Mouse (Mus musculus) neural tube, embryonic 11.5 days (tissue): ENCODE measurements around the gene Txnip. TPM values are rescaled to one million over a fixed set of nuclear protein-coding genes. Genes with fewer than 3 reads are reported as not detected.
A peak's percentile ranks its signal among the peaks of the same experiment; 100 is the strongest.

Source experiments
- ATAC-seq: fragments of 200-750 bp; cut with Nextera tagmentation; 2 replicates; pipeline ENCODE4 v1.8.0; 2017; ENCODE audit warnings: moderate number of reproducible peaks, mild to moderate bottlenecking, moderate TSS enrichment, moderate library complexity; ENCODE audit not compliant: insufficient read depth, low FRiP score, low TSS enrichment
- DNase-seq: peaks from one replicate; pipeline ENCODE4 v3.0.0-alpha.2; 2015; ENCODE audit warnings: low spot score
- H3K27ac ChIP-seq: fragments of 300-500 bp; sonication (generic); 2 replicates; pipeline ENCODE4 v1.5.1; 2014; ENCODE audit warnings: low read depth, mild to moderate bottlenecking, low read length
- H3K27me3 ChIP-seq: fragments of 300-500 bp; sonication (generic); 2 replicates; pipeline ENCODE4 v1.6.1; 2014; ENCODE audit warnings: mild to moderate bottlenecking, low read length, mixed read lengths; ENCODE audit not compliant: control insufficient read depth, insufficient read depth
- H3K36me3 ChIP-seq: fragments of 300-500 bp; sonication (generic); 2 replicates; pipeline ENCODE4 v1.6.1; 2014; ENCODE audit warnings: mild to moderate bottlenecking, low read length, moderate library complexity, mixed read lengths; ENCODE audit not compliant: control insufficient read depth, insufficient read depth
- H3K4me1 ChIP-seq: fragments of 300-500 bp; sonication (generic); 2 replicates; pipeline ENCODE4 v1.6.1; 2014; ENCODE audit warnings: low read length, mixed read lengths; ENCODE audit not compliant: control insufficient read depth, insufficient read depth
- H3K4me2 ChIP-seq: fragments of 300-500 bp; sonication (generic); 2 replicates; pipeline ENCODE4 v1.6.1; 2014; ENCODE audit warnings: low read depth, mild to moderate bottlenecking, moderate library complexity
- H3K4me3 ChIP-seq: fragments of 300-500 bp; sonication (generic); 2 replicates; pipeline ENCODE4 v1.5.1; 2014; ENCODE audit warnings: low read depth, low read length
- H3K9ac ChIP-seq: fragments of 300-500 bp; sonication (generic); 2 replicates; pipeline ENCODE4 v1.6.1; 2014; ENCODE audit warnings: mild to moderate bottlenecking, low read length
- H3K9me3 ChIP-seq: fragments of 300-500 bp; sonication (generic); 2 replicates; pipeline ENCODE4 v1.6.1; 2016; ENCODE audit warnings: low read length; ENCODE audit not compliant: control insufficient read depth
- WGBS: fragments of 180-500 bp; shearing (Covaris S2); extraction: QIAGEN DNeasy Blood & Tissue Kit; methylation state at CpG from one replicate; pipeline ENCODE4 v1.1.7; 2014; 5-methylcytosine and 5-hydroxymethylcytosine counted together
- polyA plus RNA-seq: library from polyadenylated mRNA; unstranded; fragments of >200 nt; fragmentation: Nextera tagmentation; extraction: Ambion mirVana; gene quantifications from 2 replicates; pipeline ENCODE4 v1.2.1, GENCODE M21; 2014

Txnip gene
- polyA plus RNA-seq, 1 experiment from 2014 or later = 50.4 TPM

GRCm38 (mm10) chr3:96555999-96556614 is 1.6 kb upstream of the Txnip start:
- Histone ChIP-seq H3K4me1 (peaks cover 20% of the 10 kb centered on the region), H3K4me3 (no peak overlapping the region), H3K9ac (no peak overlapping the region), H3K9me3 (no peaks in the 10 kb centered on the region), H3K36me3 (peaks cover 5% of the 10 kb centered on the region), H3K4me2 (no peak overlapping the region), H3K27ac (no peak overlapping the region), H3K27me3 (no peaks in the 10 kb centered on the region)
- no peak for DNase-seq
- 86% methylated on average over 15 of the region's 15 CpGs for WGBS
- no peak for ATAC-seq

GRCm38 (mm10) chr3:96556651-96557635 is 814 bp upstream of the Txnip start:
- no peak for ATAC-seq
- no peak for DNase-seq
- no peaks in the 10 kb centered on the region for H3K9me3 ChIP-seq
- peak overlapping the region; percentile 32 for H3K9ac ChIP-seq
- H3K27ac ChIP-seq = no peak overlapping the region
- H3K4me2 ChIP-seq = peak overlapping the region; percentile 51
- H3K27me3 ChIP-seq = no peaks in the 10 kb centered on the region
- H3K4me3 ChIP-seq = peak overlapping the region; percentile 77
- WGBS = 11% methylated on average over 22 of the region's 22 CpGs
- H3K36me3 ChIP-seq = peaks cover 6% of the 10 kb centered on the region
- peaks cover 20% of the 10 kb centered on the region for H3K4me1 ChIP-seq

GRCm38 (mm10) chr3:96558159-96558558 is 402 bp downstream of the Txnip start:
- peaks cover 6% of the 10 kb centered on the region for H3K36me3 ChIP-seq
- peak overlapping the region; percentile 72 for H3K9ac ChIP-seq
- H3K4me2 ChIP-seq = peak overlapping the region; percentile 80
- H3K27ac ChIP-seq = no peak overlapping the region
- peaks cover 20% of the 10 kb centered on the region for H3K4me1 ChIP-seq
- H3K27me3 ChIP-seq = no peaks in the 10 kb centered on the region
- peak overlapping the region; percentile 77 for H3K4me3 ChIP-seq
- under 1% methylated on average over 17 of the region's 17 CpGs for WGBS
- ATAC-seq (no peak), DNase-seq (peak; percentile 32)
- no peaks in the 10 kb centered on the region for H3K9me3 ChIP-seq

GRCm38 (mm10) chr3:96558668-96559196 is 975 bp downstream of the Txnip start:
- peaks cover 20% of the 10 kb centered on the region for H3K4me1 ChIP-seq
- H3K27ac ChIP-seq = no peak overlapping the region
- H3K4me3 ChIP-seq = peak overlapping the region; percentile 77
- no peak for DNase-seq
- peak overlapping the region; percentile 72 for H3K9ac ChIP-seq
- peak overlapping the region; percentile 80 for H3K4me2 ChIP-seq
- no peaks in the 10 kb centered on the region for H3K27me3 ChIP-seq
- no peak for ATAC-seq
- no peaks in the 10 kb centered on the region for H3K9me3 ChIP-seq
- peaks cover 6% of the 10 kb centered on the region for H3K36me3 ChIP-seq
- WGBS = 45% methylated on average over 10 of the region's 10 CpGs

- ATAC-seq (no peak), DNase-seq (no peak)
- peaks cover 20% of the 10 kb centered on the region for H3K4me1 ChIP-seq
- H3K4me3 ChIP-seq = peak overlapping the region; percentile 77
- H3K9ac ChIP-seq = no peak overlapping the region
- H3K36me3 ChIP-seq = peaks cover 6% of the 10 kb centered on the region
- H3K27ac ChIP-seq = no peak overlapping the region
- no peaks in the 10 kb centered on the region for H3K27me3 ChIP-seq
- no peaks in the 10 kb centered on the region for H3K9me3 ChIP-seq
- peak overlapping the region; percentile 80 for H3K4me2 ChIP-seq
- WGBS = 89% methylated on average over 12 of the region's 12 CpGs
Observed at GRCm38 (mm10) chr3:96559398-96559910, 1.7 kb downstream of the Txnip start.

GRCm38 (mm10) chr3:96559911-96560850 is 2.4 kb downstream of the Txnip start:
- H3K36me3 ChIP-seq = peaks cover 6% of the 10 kb centered on the region
- WGBS = 95% methylated on average over 23 of the region's 23 CpGs
- no peak for DNase-seq
- no peak overlapping the region for H3K27ac ChIP-seq
- H3K4me2 ChIP-seq = peak overlapping the region; percentile 80
- no peak for ATAC-seq
- H3K4me1 ChIP-seq = peaks cover 20% of the 10 kb centered on the region
- H3K27me3 ChIP-seq = no peaks in the 10 kb centered on the region
- H3K9ac ChIP-seq = no peak overlapping the region
- peak overlapping the region; percentile 77 for H3K4me3 ChIP-seq
- no peaks in the 10 kb centered on the region for H3K9me3 ChIP-seq

- 82% methylated on average over 9 of the region's 9 CpGs for WGBS
- DNase-seq = no peak
- Histone ChIP-seq H3K27me3 (no peaks in the 10 kb centered on the region), H3K9me3 (no peaks in the 10 kb centered on the region), H3K4me3 (no peak overlapping the region; the same call in 1 of the 2 replicates), H3K27ac (no peak overlapping the region), H3K9ac (no peak overlapping the region), H3K4me1 (peaks cover 20% of the 10 kb centered on the region), H3K4me2 (0 out of 2 replicates have a peak overlapping the region, but pooled peaks have one; percentile 8), H3K36me3 (peaks cover 6% of the 10 kb centered on the region)
- no peak for ATAC-seq
Observed at GRCm38 (mm10) chr3:96560881-96561668, 3.3 kb downstream of the Txnip start.
